Mouse (Mus musculus) bone marrow macrophage, adult 2 months (primary cell): ENCODE data around the gene Nat8f2.

Experiments
- CTCF ChIP-seq: IDR thresholded peaks from 2 replicates; pipeline ENCODE4 v1.5.1; 2012; ENCODE audit warnings: low read depth, mild to moderate bottlenecking, low read length, moderate library complexity
- POLR2A ChIP-seq: IDR thresholded peaks from 2 replicates; pipeline ENCODE4 v1.6.1; 2012; ENCODE audit warnings: mild to moderate bottlenecking, low read depth, low read length, borderline replicate concordance

- TF ChIP-seq CTCF: no peak
- no peak for TF ChIP-seq POLR2A
Observed at GRCm38 (mm10) chr6:85838674-85839073, 30.3 kb downstream of the Nat8f2 start.
